Mouse (Mus musculus) myocyte (in vitro differentiated cells): ENCODE data around the gene Dlgap1.
A peak's percentile ranks its signal among the peaks of the same experiment; 100 is the strongest.

Source experiments
- MAX ChIP-seq: IDR thresholded peaks from one replicate; pipeline ENCODE4 v1.6.1; 2011; ENCODE audit warnings: low read depth, mild to moderate bottlenecking, control low read depth
- POLR2A ChIP-seq: IDR thresholded peaks from one replicate; pipeline ENCODE4 v1.6.1; 2011; ENCODE audit warnings: low read depth, mild to moderate bottlenecking, control low read depth, moderate library complexity; ENCODE audit not compliant: insufficient read length

DNA sequence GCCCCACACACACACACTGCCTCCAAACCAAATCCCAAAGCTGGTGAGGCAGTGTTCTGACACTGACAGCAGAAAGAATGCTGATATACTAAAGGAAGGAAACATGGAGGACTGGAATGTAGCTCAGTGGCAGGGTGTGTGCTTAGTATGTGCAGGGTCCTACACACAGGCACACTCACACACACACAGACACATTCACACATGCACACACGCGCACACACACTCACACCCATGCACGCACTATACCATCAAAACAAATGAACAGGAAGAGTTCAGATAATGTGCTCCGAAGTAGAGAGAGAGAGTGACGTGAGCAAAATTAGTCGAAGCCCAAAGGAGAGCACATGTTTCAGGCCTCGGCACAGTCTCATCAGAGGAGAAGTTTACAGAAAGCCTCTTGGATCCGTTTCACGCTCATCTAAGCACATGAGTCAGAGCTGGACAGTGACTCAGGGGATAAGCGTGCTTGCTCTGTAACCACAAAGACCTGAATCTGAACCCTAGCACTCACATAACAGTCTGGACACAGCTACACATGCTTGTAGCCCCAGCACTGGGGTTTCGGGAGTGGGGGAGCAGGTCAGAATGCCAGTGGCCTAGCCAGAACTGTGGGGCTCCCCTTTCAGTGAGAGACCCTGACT is 750.9 kb downstream of the Dlgap1 start:
- TF ChIP-seq MAX (peak; percentile 96), POLR2A (no peak)
